ENCODE assay signal across 27 mouse cellular contexts in genomic region chr12:40657229-40657885, GRCm38 (mm10).
DNase-seq lines count a peak whose midpoint lies in the region; ATAC-seq lines count a peak whose summit lies in the region.
"Had no signal": no experiment of that assay in that cellular context is flagged by ENCODE, and none has a peak within 500 bp of the region (broad histone marks: within the 10 kb centered on the region; RNA-seq: fewer than 3 reads in every experiment).

No protein-coding gene starts in this region.

- intact Hi-C loops in heart, postnatal 10 days (cut with DNase I), result loop anchor here (5.0 kb wide), 1 partner anchor 210 kb away; the partner anchor contains the start of genes Dock4 and Zfp277

- DNase-seq in heart, adult 11 months, result peak; percentile 80
- DNase-seq in heart, postnatal 10 days, result no peak
- peak; percentile 82 for DNase-seq in midbrain, embryonic 11.5 days (ENCODE audit: low spot score, missing footprints)
- no peak for DNase-seq in midbrain, embryonic 10.5 days (ENCODE audit: low spot score)
- peak; percentile 7 for DNase-seq in ES-CJ7 (ENCODE audit: low read depth, low spot score)
- DNase-seq in midbrain, embryonic 14.5 days, result peak; percentile 22
- no peak for DNase-seq in left cerebral cortex, adult 18-20 months (ENCODE audit: low spot score in 2 of 2)
- DNase-seq: adrenal gland, postnatal 25 days; cerebellum, adult 18-20 months; cerebellum, postnatal 10 days; gastrocnemius, postnatal 25 days; heart, adult 2 months; heart, postnatal 14 days; kidney, adult 9 months; kidney, postnatal 10 days; layer of hippocampus, adult 9-11 months; right cerebral cortex, postnatal 25 days; thymus, postnatal 14 days had no signal

- no peak overlapping the region for H3K9ac ChIP-seq in midbrain, embryonic 11.5 days (ENCODE audit: low read length)
- no peak overlapping the region for H3K9ac ChIP-seq in midbrain, embryonic 14.5 days (replicated peaks; ENCODE audit: low read length)
- H3K9ac ChIP-seq in forebrain, embryonic 12.5 days, result no peak overlapping the region
- H3K9ac ChIP-seq: forebrain, embryonic 15.5 days; heart, embryonic 12.5 days; hindbrain, embryonic 12.5 days; limb, embryonic 12.5 days; lung, embryonic 15.5 days had no signal

- no peaks in the 10 kb centered on the region for H3K4me1 ChIP-seq in midbrain, embryonic 11.5 days (ENCODE audit: control insufficient read depth, insufficient read depth, low read length)
- peaks cover 9% of the 10 kb centered on the region for H3K4me1 ChIP-seq in midbrain, embryonic 10.5 days
- 0 out of 2 replicates have a peak, but pooled peaks cover 6% of the 10 kb centered on the region for H3K4me1 ChIP-seq in midbrain, embryonic 14.5 days (ENCODE audit: control insufficient read depth, insufficient read depth, low read length)
- peaks cover 9% of the 10 kb centered on the region for H3K4me1 ChIP-seq in forebrain, embryonic 12.5 days
- H3K4me1 ChIP-seq: forebrain, embryonic 15.5 days; limb, embryonic 12.5 days; lung, embryonic 15.5 days had no signal

- H3K27ac ChIP-seq in midbrain, embryonic 11.5 days (ENCODE audit: low read depth, low read length), result no peak overlapping the region
- no peak overlapping the region for H3K27ac ChIP-seq in midbrain, embryonic 10.5 days (replicated peaks)
- H3K27ac ChIP-seq in midbrain, embryonic 14.5 days (replicated peaks; ENCODE audit: low read depth, low read length), result no peak overlapping the region
- no peak overlapping the region for H3K27ac ChIP-seq in forebrain, embryonic 12.5 days
- H3K27ac ChIP-seq: forebrain, embryonic 15.5 days; heart, adult 2 months; hindbrain, embryonic 12.5 days; left cerebral cortex, adult 2 months; limb, embryonic 12.5 days; lung, embryonic 15.5 days had no signal

- no peaks in the 10 kb centered on the region for H3K9me3 ChIP-seq in midbrain, embryonic 11.5 days (ENCODE audit: control insufficient read depth, low read length)
- no peaks in the 10 kb centered on the region for H3K9me3 ChIP-seq in midbrain, embryonic 10.5 days (replicated peaks)
- H3K9me3 ChIP-seq in midbrain, embryonic 14.5 days (ENCODE audit: control insufficient read depth, low read length), result no peaks in the 10 kb centered on the region
- no peaks in the 10 kb centered on the region for H3K9me3 ChIP-seq in forebrain, embryonic 12.5 days
- H3K9me3 ChIP-seq: forebrain, embryonic 15.5 days; heart, embryonic 12.5 days; hindbrain, embryonic 12.5 days; limb, embryonic 12.5 days; lung, embryonic 15.5 days had no signal

- H3K4me2 ChIP-seq in midbrain, embryonic 11.5 days, result no peak overlapping the region
- H3K4me2 ChIP-seq in midbrain, embryonic 14.5 days (ENCODE audit: low read length), result no peak overlapping the region
- no peak overlapping the region for H3K4me2 ChIP-seq in forebrain, embryonic 12.5 days
- H3K4me2 ChIP-seq: forebrain, embryonic 15.5 days; heart, embryonic 12.5 days; hindbrain, embryonic 12.5 days; limb, embryonic 12.5 days; lung, embryonic 15.5 days had no signal

- no peaks in the 10 kb centered on the region for H3K36me3 ChIP-seq in midbrain, embryonic 11.5 days (ENCODE audit: control insufficient read depth, insufficient read depth, low read length)
- no peaks in the 10 kb centered on the region for H3K36me3 ChIP-seq in midbrain, embryonic 10.5 days
- no peaks in the 10 kb centered on the region for H3K36me3 ChIP-seq in midbrain, embryonic 14.5 days (ENCODE audit: control insufficient read depth, insufficient read depth, low read length)
- no peaks in the 10 kb centered on the region for H3K36me3 ChIP-seq in forebrain, embryonic 12.5 days (replicated peaks)
- H3K36me3 ChIP-seq: forebrain, embryonic 15.5 days; heart, embryonic 12.5 days; hindbrain, embryonic 12.5 days; limb, embryonic 12.5 days; lung, embryonic 15.5 days had no signal

- WGBS in midbrain, embryonic 11.5 days, result 45% methylated on average over 4 of the region's 4 CpGs
- 52% methylated on average over 4 of the region's 4 CpGs for WGBS in midbrain, embryonic 10.5 days
- 30% methylated on average over 4 of the region's 4 CpGs for WGBS in midbrain, embryonic 14.5 days
- 50% methylated on average over 4 of the region's 4 CpGs for WGBS in forebrain, embryonic 12.5 days

- no peaks in the 10 kb centered on the region for H3K27me3 ChIP-seq in midbrain, embryonic 11.5 days (ENCODE audit: control insufficient read depth, insufficient read depth, low read length)
- no peaks in the 10 kb centered on the region for H3K27me3 ChIP-seq in midbrain, embryonic 10.5 days (ENCODE audit: low read depth, poor library complexity, severe bottlenecking)
- H3K27me3 ChIP-seq in midbrain, embryonic 14.5 days (ENCODE audit: control insufficient read depth, insufficient read depth, low read length), result no peaks in the 10 kb centered on the region
- no peaks in the 10 kb centered on the region for H3K27me3 ChIP-seq in forebrain, embryonic 12.5 days
- H3K27me3 ChIP-seq: forebrain, embryonic 15.5 days; heart, embryonic 12.5 days; hindbrain, embryonic 12.5 days; limb, embryonic 12.5 days; lung, embryonic 15.5 days; Patski had no signal

- no peak overlapping the region for H3K4me3 ChIP-seq in midbrain, embryonic 11.5 days (ENCODE audit: low read depth, low read length)
- no peak overlapping the region for H3K4me3 ChIP-seq in midbrain, embryonic 10.5 days
- H3K4me3 ChIP-seq in midbrain, embryonic 14.5 days (replicated peaks; ENCODE audit: low read depth, low read length), result no peak overlapping the region
- H3K4me3 ChIP-seq in forebrain, embryonic 12.5 days (replicated peaks), result no peak overlapping the region
- H3K4me3 ChIP-seq: forebrain, embryonic 15.5 days; heart, adult 2 months; heart, embryonic 12.5 days; hindbrain, embryonic 12.5 days; left cerebral cortex, adult 2 months; limb, embryonic 12.5 days; lung, embryonic 15.5 days had no signal

- ATAC-seq in midbrain, embryonic 11.5 days (ENCODE audit: low FRiP score), result peak; percentile 44; the same call in 1 of the 2 replicates
- ATAC-seq in midbrain, embryonic 14.5 days (ENCODE audit: low FRiP score, low TSS enrichment), result no peak
- ATAC-seq in forebrain, embryonic 12.5 days (ENCODE audit: low FRiP score), result no peak
- ATAC-seq: forebrain, embryonic 15.5 days; intestine, postnatal 0 days; Patski had no signal

Comparison
In these comparisons a context has a peak if more than half of its experiments do, and no peak if none do; other contexts are left out.
1. DNase-seq: peak in heart, adult 11 months (single experiment), midbrain, embryonic 11.5 days (single experiment), ES-CJ7 (single experiment) and midbrain, embryonic 14.5 days (single experiment); none in heart, postnatal 10 days (0 of 2), midbrain, embryonic 10.5 days (single experiment) and left cerebral cortex, adult 18-20 months (0 of 2).